Mouse (Mus musculus): ENCODE results near the gene Zfp335. TPM values are rescaled to one million over a fixed set of nuclear protein-coding genes. Genes with fewer than 3 reads are reported as not detected.

Gene Zfp335
- total and polyA plus RNA-seq, 3 experiments, result 8.7 to 48.3 (median 30.6) TPM

- peak; percentile 73 for ATAC-seq (ENCODE audit: extremely low read depth, insufficient number of reproducible peaks, low FRiP score, poor library complexity, severe bottlenecking)
- peak; percentile 62 for DNase-seq (ENCODE audit: low spot score)
Observed at GRCm38 (mm10) chr2:164916820-164917219, 5.3 kb upstream of the Zfp335 start.

GRCm38 (mm10) chr2:164913428-164913786 is 1.9 kb upstream of the Zfp335 start:
- no peak overlapping the region; the same call in 1 of the 2 replicates for H3K4me3 ChIP-seq (ENCODE audit: low read depth, low read length)
- peaks cover 80% of the 10 kb centered on the region for H3K4me1 ChIP-seq (ENCODE audit: insufficient read depth, low read depth, low read length)
- no peak for TF ChIP-seq POLR2AphosphoS5 (IDR thresholded peaks at IDR 0.05; ENCODE audit: insufficient replicate concordance, low read depth, low read length)
- TF ChIP-seq CTCF (IDR thresholded peaks at IDR 0.05; ENCODE audit: low read depth, low read length), result no peak
- no peak for TF ChIP-seq GATA1 (IDR thresholded peaks at IDR 0.05; ENCODE audit: borderline replicate concordance, low read length)
- TF ChIP-seq TAL1 (conservative IDR thresholded peaks at IDR 0.05; ENCODE audit: low read depth, low read length), result no peak
- TF ChIP-seq GATA2 (IDR thresholded peaks at IDR 0.05; ENCODE audit: borderline replicate concordance, low read depth, low read length), result no peak
- no peaks in the 10 kb centered on the region for H3K9me3 ChIP-seq (replicated peaks)
- no peaks in the 10 kb centered on the region for H3K27me3 ChIP-seq (ENCODE audit: insufficient read depth, low read length)
- H3K36me3 ChIP-seq (replicated peaks), result peaks cover 45% of the 10 kb centered on the region
- ATAC-seq (ENCODE audit: extremely low read depth, insufficient number of reproducible peaks, low FRiP score, poor library complexity, severe bottlenecking) (peak; percentile 12; the same call in 1 of the 2 replicates), DNase-seq (ENCODE audit: low spot score) (peak; percentile 39)

More at GRCm38 (mm10) chr2:164916820-164917219, 5.3 kb upstream of the Zfp335 start:
- H3K4me1 ChIP-seq (ENCODE audit: insufficient read depth, low read depth, low read length), result peaks cover 58% of the 10 kb centered on the region
- no peak overlapping the region; the same call in 1 of the 2 replicates for H3K4me3 ChIP-seq (ENCODE audit: low read depth, low read length)
- H3K9me3 ChIP-seq (replicated peaks), result no peaks in the 10 kb centered on the region
- TF ChIP-seq TAL1 (conservative IDR thresholded peaks at IDR 0.05; ENCODE audit: low read depth, low read length) (no peak), GATA1 (IDR thresholded peaks at IDR 0.05; ENCODE audit: borderline replicate concordance, low read length) (no peak), POLR2AphosphoS5 (IDR thresholded peaks at IDR 0.05; ENCODE audit: insufficient replicate concordance, low read depth, low read length) (no peak)
- peaks cover 54% of the 10 kb centered on the region for H3K36me3 ChIP-seq (replicated peaks)
- no peaks in the 10 kb centered on the region for H3K27me3 ChIP-seq (ENCODE audit: insufficient read depth, low read length)

- no peak for DNase-seq (ENCODE audit: low spot score)
- no peak for ATAC-seq (ENCODE audit: extremely low read depth, insufficient number of reproducible peaks, low FRiP score, poor library complexity, severe bottlenecking)
Observed at GRCm38 (mm10) chr2:164912749-164913427, 1.3 kb upstream of the Zfp335 start.

GRCm38 (mm10) chr2:164912151-164912550 is 594 bp upstream of the Zfp335 start:
- Histone ChIP-seq H3K27me3 (ENCODE audit: insufficient read depth, low read length) (no peaks in the 10 kb centered on the region), H3K36me3 (replicated peaks) (peaks cover 53% of the 10 kb centered on the region), H3K4me1 (ENCODE audit: insufficient read depth, low read depth, low read length) (peaks cover 72% of the 10 kb centered on the region), H3K4me3 (ENCODE audit: low read depth, low read length) (peak overlapping the region; percentile 92), H3K9me3 (replicated peaks) (peaks cover 5% of the 10 kb centered on the region)
- ATAC-seq (ENCODE audit: extremely low read depth, insufficient number of reproducible peaks, low FRiP score, poor library complexity, severe bottlenecking), result 0 out of 2 replicates have a peak, but pooled peaks have one; percentile 10
- no peak for DNase-seq (ENCODE audit: low spot score)
- TF ChIP-seq TAL1 (conservative IDR thresholded peaks at IDR 0.05; ENCODE audit: low read depth, low read length) (no peak), CTCF (IDR thresholded peaks at IDR 0.05; ENCODE audit: low read depth, low read length) (no peak), GATA2 (IDR thresholded peaks at IDR 0.05; ENCODE audit: borderline replicate concordance, low read depth, low read length) (no peak), GATA1 (IDR thresholded peaks at IDR 0.05; ENCODE audit: borderline replicate concordance, low read length) (no peak), POLR2AphosphoS5 (IDR thresholded peaks at IDR 0.05; ENCODE audit: insufficient replicate concordance, low read depth, low read length) (no peak)

More at GRCm38 (mm10) chr2:164912749-164913427, 1.3 kb upstream of the Zfp335 start:
- Histone ChIP-seq H3K27me3 (ENCODE audit: insufficient read depth, low read length) (no peaks in the 10 kb centered on the region), H3K36me3 (replicated peaks) (peaks cover 45% of the 10 kb centered on the region), H3K4me3 (ENCODE audit: low read depth, low read length) (no peak overlapping the region; the same call in 1 of the 2 replicates), H3K4me1 (ENCODE audit: insufficient read depth, low read depth, low read length) (peaks cover 75% of the 10 kb centered on the region), H3K9me3 (replicated peaks) (no peaks in the 10 kb centered on the region)
- TF ChIP-seq POLR2AphosphoS5 (IDR thresholded peaks at IDR 0.05; ENCODE audit: insufficient replicate concordance, low read depth, low read length), result no peak
- no peak for TF ChIP-seq CTCF (IDR thresholded peaks at IDR 0.05; ENCODE audit: low read depth, low read length)
- no peak for TF ChIP-seq GATA1 (IDR thresholded peaks at IDR 0.05; ENCODE audit: borderline replicate concordance, low read length)
- TF ChIP-seq TAL1 (conservative IDR thresholded peaks at IDR 0.05; ENCODE audit: low read depth, low read length), result no peak
- no peak for TF ChIP-seq GATA2 (IDR thresholded peaks at IDR 0.05; ENCODE audit: borderline replicate concordance, low read depth, low read length)

GRCm38 (mm10) chr2:164910360-164911061 is 1.0 kb downstream of the Zfp335 start:
- no peak for ATAC-seq (ENCODE audit: extremely low read depth, insufficient number of reproducible peaks, low FRiP score, poor library complexity, severe bottlenecking)
- peaks cover 63% of the 10 kb centered on the region for H3K36me3 ChIP-seq (replicated peaks)
- peak overlapping the region; percentile 92 for H3K4me3 ChIP-seq (ENCODE audit: low read depth, low read length)
- peaks cover 57% of the 10 kb centered on the region for H3K4me1 ChIP-seq (ENCODE audit: insufficient read depth, low read depth, low read length)
- H3K27me3 ChIP-seq (ENCODE audit: insufficient read depth, low read length), result no peaks in the 10 kb centered on the region
- no peak for DNase-seq (ENCODE audit: low spot score)
- peaks cover 11% of the 10 kb centered on the region for H3K9me3 ChIP-seq (replicated peaks)
- no peak for TF ChIP-seq POLR2AphosphoS5 (IDR thresholded peaks at IDR 0.05; ENCODE audit: insufficient replicate concordance, low read depth, low read length)
- TF ChIP-seq GATA1 (IDR thresholded peaks at IDR 0.05; ENCODE audit: borderline replicate concordance, low read length), result no peak
- TF ChIP-seq CTCF (IDR thresholded peaks at IDR 0.05; ENCODE audit: low read depth, low read length), result no peak
- TF ChIP-seq TAL1 (conservative IDR thresholded peaks at IDR 0.05; ENCODE audit: low read depth, low read length), result no peak
- TF ChIP-seq GATA2 (IDR thresholded peaks at IDR 0.05; ENCODE audit: borderline replicate concordance, low read depth, low read length), result no peak

- ATAC-seq (ENCODE audit: extremely low read depth, insufficient number of reproducible peaks, low FRiP score, poor library complexity, severe bottlenecking), result peak; percentile 25; the same call in 1 of the 2 replicates
- H3K36me3 ChIP-seq (replicated peaks), result peaks cover 69% of the 10 kb centered on the region
Observed at GRCm38 (mm10) chr2:164909542-164909941, 2.0 kb downstream of the Zfp335 start.

More at GRCm38 (mm10) chr2:164909542-164909941, 2.0 kb downstream of the Zfp335 start:
- Histone ChIP-seq H3K4me3 (ENCODE audit: low read depth, low read length) (peak overlapping the region; percentile 92; the same call in 1 of the 2 replicates), H3K4me1 (ENCODE audit: insufficient read depth, low read depth, low read length) (peaks cover 52% of the 10 kb centered on the region), H3K27me3 (ENCODE audit: insufficient read depth, low read length) (no peaks in the 10 kb centered on the region), H3K9me3 (replicated peaks) (peaks cover 11% of the 10 kb centered on the region)
- TF ChIP-seq GATA1 (IDR thresholded peaks at IDR 0.05; ENCODE audit: borderline replicate concordance, low read length) (no peak), CTCF (IDR thresholded peaks at IDR 0.05; ENCODE audit: low read depth, low read length) (0 out of 2 replicates have a peak, but pooled peaks have one; percentile 37)
- peak; percentile 33 for DNase-seq (ENCODE audit: low spot score)
